Mouse (Mus musculus): ENCODE measurements at regions not wholly inside any gene's neighbourhood (a gene's known extent, or its start where the extent isn't known, plus 50 kb on each side); places are given as distances from the start of the nearest gene placed in this dataset.

DNA sequence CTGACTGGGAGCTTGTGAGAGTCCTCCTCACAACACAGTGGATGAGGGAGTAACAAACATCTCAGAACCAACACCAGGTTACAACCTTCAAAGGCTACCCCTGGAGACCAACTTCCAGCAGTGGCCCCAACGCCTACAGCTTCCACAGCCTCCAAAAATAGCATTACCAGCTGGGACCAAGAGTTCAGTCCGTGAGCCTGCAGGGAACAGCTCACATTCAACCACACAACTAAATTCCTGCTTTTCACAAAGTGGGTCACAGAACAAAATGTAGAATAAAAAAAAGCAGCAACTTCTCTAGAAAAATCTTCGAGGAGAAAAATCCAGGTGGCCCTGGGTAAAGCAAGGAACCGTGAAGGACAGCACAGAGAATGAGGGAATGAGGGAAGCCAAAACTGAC, 485.0 kb upstream of the Atp11b start:
- Histone ChIP-seq H3K4me3 (no peak overlapping the region), H3K79me2 (replicated peaks; ENCODE audit: control insufficient read depth, insufficient read depth, low read length) (no peaks in the 10 kb centered on the region), H3K27ac (no peak overlapping the region), H3K4me1 (ENCODE audit: control insufficient read depth, insufficient read depth, low read length) (no peaks in the 10 kb centered on the region), H3K9ac (ENCODE audit: low read depth, low read length) (no peak overlapping the region), H3K36me3 (ENCODE audit: control insufficient read depth, insufficient read depth, low read length) (no peaks in the 10 kb centered on the region), H3K27me3 (ENCODE audit: control insufficient read depth, insufficient read depth, low read length) (no peaks in the 10 kb centered on the region)
- intact Hi-C loops (cut with DNase I), result no loop called here
- WGBS, result 32% methylated on average over 4 of the region's 4 CpGs
- DNase-seq, result no peak
- no peak for TF ChIP-seq CTCF (IDR thresholded peaks at IDR 0.05)
- TF ChIP-seq EP300 (IDR thresholded peaks at IDR 0.05; ENCODE audit: insufficient read depth, low read depth, low read length), result no peak
- TF ChIP-seq POLR2A (IDR thresholded peaks at IDR 0.05; ENCODE audit: insufficient read depth, low read depth, low read length), result no peak

DNA sequence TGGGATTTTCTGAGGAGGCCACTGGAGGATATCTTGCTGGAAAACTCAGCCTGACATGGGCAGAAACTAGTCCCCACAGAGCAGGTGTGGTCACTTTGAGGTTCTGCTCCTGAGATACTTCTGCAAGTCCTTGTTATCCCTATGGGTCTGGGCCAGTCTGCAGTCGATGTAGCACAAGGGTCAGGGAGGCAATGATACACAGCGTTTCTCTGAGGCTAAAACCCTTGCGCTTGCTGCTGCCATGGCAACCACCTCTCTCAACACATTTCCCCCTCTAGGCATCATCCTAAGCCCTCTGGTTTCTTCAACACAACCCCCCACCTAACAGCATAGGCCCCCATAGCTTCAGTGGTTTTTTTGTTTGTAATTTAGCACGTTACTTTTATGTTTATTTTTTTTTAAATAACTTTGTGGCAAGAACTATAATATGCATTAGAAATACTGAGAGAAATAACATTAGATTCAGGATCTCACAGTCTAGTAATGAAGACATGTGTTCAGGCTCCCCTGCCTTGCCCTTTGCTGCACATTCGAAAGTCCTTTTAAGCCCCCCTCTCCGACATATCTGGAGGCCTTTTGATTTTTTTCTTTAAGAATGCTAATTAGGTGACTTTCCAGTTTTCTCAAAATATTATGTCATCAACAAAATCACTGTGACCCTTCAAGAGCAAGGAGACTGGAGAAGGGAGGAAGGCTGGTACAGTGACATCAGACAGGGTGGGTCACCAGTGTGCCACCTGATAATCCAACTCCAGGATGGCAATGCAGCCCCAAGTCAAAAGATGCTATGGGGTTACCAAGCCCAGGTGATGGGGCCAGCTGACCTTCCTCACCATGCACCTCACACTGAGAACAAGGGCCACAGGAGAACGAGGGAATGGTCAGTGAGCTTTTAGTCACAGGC, 483.7 kb upstream of the Atp11b start:
- H3K4me1 ChIP-seq (ENCODE audit: control insufficient read depth, insufficient read depth, low read length), result no peaks in the 10 kb centered on the region
- no peak overlapping the region for H3K27ac ChIP-seq
- TF ChIP-seq POLR2A (IDR thresholded peaks at IDR 0.05; ENCODE audit: insufficient read depth, low read depth, low read length) (no peak), EP300 (IDR thresholded peaks at IDR 0.05; ENCODE audit: insufficient read depth, low read depth, low read length) (no peak), CTCF (IDR thresholded peaks at IDR 0.05) (no peak)
- no peaks in the 10 kb centered on the region for H3K36me3 ChIP-seq (ENCODE audit: control insufficient read depth, insufficient read depth, low read length)
- intact Hi-C loops (cut with DNase I), result no loop called here
- H3K4me3 ChIP-seq, result no peak overlapping the region
- no peak overlapping the region for H3K9ac ChIP-seq (ENCODE audit: low read depth, low read length)
- WGBS, result 70% methylated on average over 7 of the region's 7 CpGs
- no peak for DNase-seq
- H3K79me2 ChIP-seq (replicated peaks; ENCODE audit: control insufficient read depth, insufficient read depth, low read length), result no peaks in the 10 kb centered on the region
- no peaks in the 10 kb centered on the region for H3K27me3 ChIP-seq (ENCODE audit: control insufficient read depth, insufficient read depth, low read length)

DNA sequence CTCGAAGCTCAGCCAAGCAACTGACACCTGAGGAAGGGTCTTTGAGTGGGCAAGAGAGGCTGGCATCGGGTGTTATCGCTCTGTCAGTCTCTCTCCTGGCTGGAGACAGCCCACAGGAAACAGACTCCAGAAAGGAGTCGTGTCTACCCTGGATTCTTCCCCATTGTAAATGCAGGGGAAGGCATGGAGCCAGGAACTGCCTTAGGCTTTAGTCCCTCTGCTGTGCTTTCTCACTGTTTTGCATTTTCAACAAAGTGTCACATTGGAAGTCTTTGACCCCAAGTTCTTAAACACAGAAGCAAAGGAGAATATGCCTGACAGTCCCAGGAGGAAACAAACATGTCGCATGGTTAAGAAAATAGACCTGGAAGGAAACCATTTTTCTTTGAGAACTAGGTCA, 480.4 kb upstream of the Atp11b start:
- H3K4me3 ChIP-seq, result no peak overlapping the region
- no peaks in the 10 kb centered on the region for H3K79me2 ChIP-seq (replicated peaks; ENCODE audit: control insufficient read depth, insufficient read depth, low read length)
- no peak for DNase-seq
- WGBS, result 31% methylated on average over 5 of the region's 5 CpGs
- intact Hi-C loops (cut with DNase I), result no loop called here
- no peaks in the 10 kb centered on the region for H3K27me3 ChIP-seq (ENCODE audit: control insufficient read depth, insufficient read depth, low read length)
- no peak overlapping the region for H3K27ac ChIP-seq
- H3K4me1 ChIP-seq (ENCODE audit: control insufficient read depth, insufficient read depth, low read length), result no peaks in the 10 kb centered on the region
- no peak overlapping the region for H3K9ac ChIP-seq (ENCODE audit: low read depth, low read length)
- no peak for TF ChIP-seq CTCF (IDR thresholded peaks at IDR 0.05)
- no peaks in the 10 kb centered on the region for H3K36me3 ChIP-seq (ENCODE audit: control insufficient read depth, insufficient read depth, low read length)

DNA sequence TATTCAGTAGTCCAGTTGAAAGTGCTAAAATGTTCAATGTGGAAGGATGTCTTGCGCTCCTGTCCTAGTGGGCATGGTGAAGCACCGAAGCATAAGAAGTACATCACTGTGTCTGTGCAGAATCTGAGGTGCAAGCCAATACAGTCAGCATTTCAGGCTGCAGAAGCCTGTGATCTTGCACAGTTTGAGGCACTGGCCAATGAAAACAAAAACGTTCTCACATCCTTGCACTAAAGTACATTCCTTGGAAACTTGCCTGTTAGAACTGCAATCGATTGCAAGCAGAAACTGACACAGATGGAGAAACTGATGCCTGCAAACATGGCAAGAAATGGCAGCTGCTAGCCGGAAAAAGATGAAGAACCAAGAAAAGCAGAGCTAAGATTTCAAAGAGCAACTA, 472.9 kb upstream of the Atp11b start:
- no peak for DNase-seq
- intact Hi-C loops (cut with DNase I), result no loop called here
- H3K27me3 ChIP-seq (ENCODE audit: control insufficient read depth, insufficient read depth, low read length), result no peaks in the 10 kb centered on the region
- H3K79me2 ChIP-seq (replicated peaks; ENCODE audit: control insufficient read depth, insufficient read depth, low read length), result no peaks in the 10 kb centered on the region
- no peaks in the 10 kb centered on the region for H3K36me3 ChIP-seq (ENCODE audit: control insufficient read depth, insufficient read depth, low read length)
- 42% methylated on average over 5 of the region's 5 CpGs for WGBS
- no peaks in the 10 kb centered on the region for H3K4me1 ChIP-seq (ENCODE audit: control insufficient read depth, insufficient read depth, low read length)
- H3K4me3 ChIP-seq, result no peak overlapping the region
- H3K27ac ChIP-seq, result no peak overlapping the region
- H3K9ac ChIP-seq (ENCODE audit: low read depth, low read length), result no peak overlapping the region
- TF ChIP-seq EP300 (IDR thresholded peaks at IDR 0.05; ENCODE audit: insufficient read depth, low read depth, low read length) (no peak), POLR2A (IDR thresholded peaks at IDR 0.05; ENCODE audit: insufficient read depth, low read depth, low read length) (no peak), CTCF (IDR thresholded peaks at IDR 0.05) (no peak)

DNA sequence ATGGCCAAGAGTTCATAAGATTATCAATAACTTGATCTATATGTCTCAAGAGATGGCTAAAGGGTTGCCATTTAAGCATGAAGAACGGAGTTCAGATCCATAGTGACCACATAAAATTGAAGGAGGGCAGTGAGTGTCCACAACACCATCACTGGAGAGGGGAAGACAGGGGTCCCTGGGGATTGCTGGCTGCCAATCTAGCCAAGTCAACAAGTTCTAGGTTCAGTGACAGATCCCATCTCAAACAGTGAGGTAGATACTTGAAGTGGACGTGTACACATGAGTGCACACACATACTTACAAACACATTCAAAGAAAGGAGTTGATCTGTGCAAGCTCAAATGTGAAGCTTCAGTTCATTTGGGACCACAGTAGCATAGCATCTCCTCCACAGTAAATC, 471.8 kb upstream of the Atp11b start:
- H3K9ac ChIP-seq (ENCODE audit: low read depth, low read length), result no peak overlapping the region
- no peaks in the 10 kb centered on the region for H3K36me3 ChIP-seq (ENCODE audit: control insufficient read depth, insufficient read depth, low read length)
- no peak overlapping the region for H3K4me3 ChIP-seq
- TF ChIP-seq CTCF (IDR thresholded peaks at IDR 0.05), result no peak
- TF ChIP-seq POLR2A (IDR thresholded peaks at IDR 0.05; ENCODE audit: insufficient read depth, low read depth, low read length), result no peak
- TF ChIP-seq EP300 (IDR thresholded peaks at IDR 0.05; ENCODE audit: insufficient read depth, low read depth, low read length), result no peak
- 71% methylated on average over 2 of the region's 2 CpGs for WGBS
- H3K4me1 ChIP-seq (ENCODE audit: control insufficient read depth, insufficient read depth, low read length), result no peaks in the 10 kb centered on the region
- H3K27ac ChIP-seq, result no peak overlapping the region
- intact Hi-C loops (cut with DNase I), result no loop called here
- no peaks in the 10 kb centered on the region for H3K27me3 ChIP-seq (ENCODE audit: control insufficient read depth, insufficient read depth, low read length)
- DNase-seq, result no peak
- H3K79me2 ChIP-seq (replicated peaks; ENCODE audit: control insufficient read depth, insufficient read depth, low read length), result no peaks in the 10 kb centered on the region

DNA sequence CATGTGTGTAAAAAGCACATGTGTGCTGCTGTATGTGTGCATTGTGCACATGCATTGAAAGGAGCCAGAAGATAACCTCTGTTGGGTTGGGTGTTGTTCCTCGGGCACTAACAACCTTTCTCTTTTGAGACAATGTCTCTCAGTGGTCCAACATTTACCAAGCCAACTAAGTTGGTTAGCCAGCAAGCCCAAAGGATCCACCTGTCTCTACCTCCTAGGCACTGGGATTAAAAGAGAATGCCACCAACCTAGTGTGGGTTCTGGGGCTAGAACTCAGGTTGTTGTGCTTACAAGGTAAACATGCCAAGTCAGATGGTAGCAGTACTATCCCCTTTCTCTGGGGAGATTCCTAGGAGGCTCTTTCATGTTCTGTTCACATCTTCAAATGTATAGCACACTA, 459.1 kb upstream of the Atp11b start:
- no peak overlapping the region for H3K27ac ChIP-seq
- H3K36me3 ChIP-seq (ENCODE audit: control insufficient read depth, insufficient read depth, low read length), result no peaks in the 10 kb centered on the region
- no peak for DNase-seq
- intact Hi-C loops (cut with DNase I), result no loop called here
- TF ChIP-seq EP300 (IDR thresholded peaks at IDR 0.05; ENCODE audit: insufficient read depth, low read depth, low read length), result no peak
- no peak for TF ChIP-seq CTCF (IDR thresholded peaks at IDR 0.05)
- no peak for TF ChIP-seq POLR2A (IDR thresholded peaks at IDR 0.05; ENCODE audit: insufficient read depth, low read depth, low read length)
- H3K4me3 ChIP-seq, result no peak overlapping the region
- no peaks in the 10 kb centered on the region for H3K79me2 ChIP-seq (replicated peaks; ENCODE audit: control insufficient read depth, insufficient read depth, low read length)
- H3K9ac ChIP-seq (ENCODE audit: low read depth, low read length), result no peak overlapping the region
- no peaks in the 10 kb centered on the region for H3K4me1 ChIP-seq (ENCODE audit: control insufficient read depth, insufficient read depth, low read length)
- 65% methylated on average over 1 of the region's 1 CpGs for WGBS
- H3K27me3 ChIP-seq (ENCODE audit: control insufficient read depth, insufficient read depth, low read length), result no peaks in the 10 kb centered on the region

All from heart, adult 2 months (tissue).